Mouse (Mus musculus): Measurements from ENCODE around the gene Scaf11.

DNA sequence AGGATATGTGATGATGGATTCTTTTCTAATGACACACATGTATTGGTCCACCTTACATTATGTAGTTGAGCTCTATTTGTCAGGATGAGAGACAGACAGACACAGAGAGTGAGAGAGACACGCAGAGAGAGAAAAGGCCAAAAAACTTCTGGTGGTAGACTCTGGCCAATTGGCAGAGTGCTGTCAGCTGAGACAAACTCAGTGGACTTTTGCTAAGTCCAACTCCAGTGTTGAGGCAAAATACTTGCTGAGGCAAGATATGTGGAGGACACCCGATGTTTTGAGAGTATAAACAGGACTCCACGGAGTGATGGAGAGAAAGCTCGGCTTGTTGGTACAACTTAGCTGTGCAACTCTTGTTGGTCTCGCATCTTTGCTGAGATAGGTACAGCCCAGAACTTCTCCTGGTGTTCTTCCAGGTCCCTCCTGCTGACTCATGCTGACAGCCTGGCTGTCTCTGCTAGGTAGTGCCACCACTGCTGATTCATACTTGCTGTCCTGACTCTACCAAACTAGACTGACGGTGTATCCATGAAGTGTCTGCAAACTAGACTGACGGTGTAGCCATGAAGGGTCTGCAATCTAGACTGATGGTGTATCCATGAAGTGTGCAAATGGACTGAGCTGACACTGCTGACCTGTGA is 11.9 kb downstream of the Scaf11 start:
- no peak for TF ChIP-seq CTCF (IDR thresholded peaks at IDR 0.05; ENCODE audit: borderline replicate concordance, extremely low read depth, insufficient read depth, insufficient read length)
- no peak for TF ChIP-seq POLR2A (IDR thresholded peaks at IDR 0.05; ENCODE audit: borderline replicate concordance, extremely low read depth, insufficient read depth, insufficient read length, poor library complexity, severe bottlenecking)

Data from brain, embryonic 14.5 days (tissue).